Mouse (Mus musculus) myocyte (in vitro differentiated cells): ENCODE measurements at regions not wholly inside any gene's neighbourhood (a gene's known extent, or its start where the extent isn't known, plus 50 kb on each side); places are given as distances from the start of the nearest gene placed in this dataset.

Source experiments
- H3K27me3 ChIP-seq: one replicate; pipeline ENCODE4 v1.6.1; 2011; ENCODE audit not compliant: control insufficient read depth, insufficient read depth, insufficient read length
- H3K36me3 ChIP-seq: one replicate; pipeline ENCODE4 v1.6.1; 2011; ENCODE audit not compliant: control insufficient read depth, insufficient read depth
- H3K4me2 ChIP-seq: one replicate; pipeline ENCODE4 v1.6.1; 2011; ENCODE audit warnings: low read depth, control low read depth
- H3K4me3 ChIP-seq: one replicate; pipeline ENCODE4 v1.5.1; 2011; ENCODE audit warnings: mild to moderate bottlenecking, control low read depth, moderate library complexity
- H3K79me2 ChIP-seq: one replicate; pipeline ENCODE4 v1.6.1; 2011; ENCODE audit not compliant: control insufficient read depth, insufficient read depth
- H3ac ChIP-seq: one replicate; pipeline ENCODE4 v1.6.1; 2011; ENCODE audit not compliant: control insufficient read depth, insufficient read length
- CEBPB ChIP-seq: IDR thresholded peaks from 2 replicates; pipeline ENCODE4 v1.6.1; 2011; ENCODE audit warnings: mild to moderate bottlenecking, moderate library complexity; ENCODE audit not compliant: poor library complexity, insufficient read depth, severe bottlenecking
- E2F4 ChIP-seq: IDR thresholded peaks from one replicate; pipeline ENCODE4 v1.6.1; 2011; ENCODE audit warnings: mild to moderate bottlenecking, control low read depth, moderate library complexity; ENCODE audit not compliant: insufficient read depth
- MAX ChIP-seq: IDR thresholded peaks from one replicate; pipeline ENCODE4 v1.6.1; 2011; ENCODE audit warnings: low read depth, mild to moderate bottlenecking, control low read depth
- MYOD1 ChIP-seq, 3 experiments: IDR thresholded peaks; one replicate each; pipeline ENCODE4 v1.6.1; 2011; ENCODE audit warnings: control low read depth in 2 of 3, low read depth in 2 of 3, mild to moderate bottlenecking in 2 of 3, moderate library complexity in 1 of 3; ENCODE audit not compliant: insufficient read length in 2 of 3, control insufficient read depth in 1 of 3
- MYOG ChIP-seq, 3 experiments: IDR thresholded peaks; one replicate each; pipeline ENCODE4 v1.6.1; 2011; ENCODE audit warnings: control low read depth in 2 of 3, low read depth in 2 of 3, mild to moderate bottlenecking in 2 of 3; ENCODE audit not compliant: insufficient read length in 2 of 3, control insufficient read depth in 1 of 3, insufficient read depth in 1 of 3
- POLR2A ChIP-seq: IDR thresholded peaks from one replicate; pipeline ENCODE4 v1.6.1; 2011; ENCODE audit warnings: low read depth, mild to moderate bottlenecking, control low read depth, moderate library complexity; ENCODE audit not compliant: insufficient read length
- POLR2AphosphoS2 ChIP-seq: IDR thresholded peaks from one replicate; pipeline ENCODE4 v1.6.1; 2011; ENCODE audit warnings: low read depth, control low read depth; ENCODE audit not compliant: insufficient read length
- REST ChIP-seq: IDR thresholded peaks from one replicate; pipeline ENCODE4 v1.6.1; 2011; ENCODE audit warnings: mild to moderate bottlenecking, control low read depth, moderate library complexity; ENCODE audit not compliant: insufficient read depth, insufficient read length
- SRF ChIP-seq: IDR thresholded peaks from one replicate; pipeline ENCODE4 v1.6.1; 2011; ENCODE audit warnings: low read depth; ENCODE audit not compliant: control insufficient read depth, insufficient read length
- TCF12 ChIP-seq: IDR thresholded peaks from one replicate; pipeline ENCODE4 v1.6.1; 2011; ENCODE audit warnings: mild to moderate bottlenecking, control low read depth; ENCODE audit not compliant: poor library complexity, insufficient read depth, severe bottlenecking
- TCF3 ChIP-seq: IDR thresholded peaks from one replicate; pipeline ENCODE4 v1.6.1; 2011; ENCODE audit warnings: low read depth, control low read depth; ENCODE audit not compliant: insufficient read length
- USF1 ChIP-seq: IDR thresholded peaks from one replicate; pipeline ENCODE4 v1.6.1; 2011; ENCODE audit warnings: low read depth, mild to moderate bottlenecking, control low read depth, moderate library complexity

DNA sequence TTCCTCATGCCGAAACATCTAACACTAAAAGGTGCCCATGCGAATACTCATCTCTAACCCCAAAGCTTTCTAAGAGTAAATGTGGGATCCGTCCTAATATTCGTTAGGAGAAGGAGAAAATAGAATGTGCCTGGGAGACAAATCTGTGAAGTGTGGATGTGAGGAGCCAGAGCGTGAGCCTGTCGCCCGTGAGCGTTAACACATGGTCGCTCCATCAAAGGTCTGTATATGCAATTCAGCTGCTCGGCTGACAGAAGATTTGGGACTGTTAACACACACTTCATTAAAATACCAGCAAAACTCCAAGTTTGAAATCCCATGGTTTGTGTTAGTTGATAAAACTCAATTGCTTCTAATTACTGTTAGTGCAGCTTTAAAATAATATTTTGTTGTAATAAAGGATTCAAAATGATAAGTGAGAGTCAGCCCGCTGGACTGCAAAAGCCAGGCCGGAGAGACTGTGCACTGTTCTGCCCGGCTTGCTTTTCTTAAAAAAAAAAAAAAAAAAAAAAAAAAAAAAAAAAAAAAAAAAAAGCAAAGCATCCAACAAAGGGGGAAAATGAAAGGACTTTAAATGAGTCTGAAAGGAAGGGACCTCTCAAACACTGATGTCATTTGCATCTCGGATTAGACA, 227.0 kb downstream of the Nkx6-1 start:
- TF ChIP-seq CEBPB = no peak
- no peak for TF ChIP-seq POLR2A
- no peak for TF ChIP-seq USF1
- TF ChIP-seq MYOD1 (IDR thresholded peaks at IDR 0.05; ENCODE audit: control insufficient read depth in 1 of 3, insufficient read length in 2 of 3, low read depth in 2 of 3) = no peak
- TF ChIP-seq POLR2AphosphoS2 = no peak
- TF ChIP-seq TCF3 = no peak
- no peak for TF ChIP-seq MYOG (IDR thresholded peaks at IDR 0.05; ENCODE audit: control insufficient read depth in 1 of 3, insufficient read depth in 1 of 3, insufficient read length in 2 of 3, low read depth in 2 of 3)
- no peak for TF ChIP-seq SRF
- TF ChIP-seq MAX = no peak
- TF ChIP-seq REST = no peak
- TF ChIP-seq TCF12 = no peak
- TF ChIP-seq E2F4 = no peak
- H3ac ChIP-seq = no peak overlapping the region
- no peaks in the 10 kb centered on the region for H3K27me3 ChIP-seq
- H3K36me3 ChIP-seq = no peaks in the 10 kb centered on the region
- H3K4me3 ChIP-seq = no peak overlapping the region
- H3K4me2 ChIP-seq = peak overlapping the region; percentile 12
- H3K79me2 ChIP-seq = no peaks in the 10 kb centered on the region

DNA sequence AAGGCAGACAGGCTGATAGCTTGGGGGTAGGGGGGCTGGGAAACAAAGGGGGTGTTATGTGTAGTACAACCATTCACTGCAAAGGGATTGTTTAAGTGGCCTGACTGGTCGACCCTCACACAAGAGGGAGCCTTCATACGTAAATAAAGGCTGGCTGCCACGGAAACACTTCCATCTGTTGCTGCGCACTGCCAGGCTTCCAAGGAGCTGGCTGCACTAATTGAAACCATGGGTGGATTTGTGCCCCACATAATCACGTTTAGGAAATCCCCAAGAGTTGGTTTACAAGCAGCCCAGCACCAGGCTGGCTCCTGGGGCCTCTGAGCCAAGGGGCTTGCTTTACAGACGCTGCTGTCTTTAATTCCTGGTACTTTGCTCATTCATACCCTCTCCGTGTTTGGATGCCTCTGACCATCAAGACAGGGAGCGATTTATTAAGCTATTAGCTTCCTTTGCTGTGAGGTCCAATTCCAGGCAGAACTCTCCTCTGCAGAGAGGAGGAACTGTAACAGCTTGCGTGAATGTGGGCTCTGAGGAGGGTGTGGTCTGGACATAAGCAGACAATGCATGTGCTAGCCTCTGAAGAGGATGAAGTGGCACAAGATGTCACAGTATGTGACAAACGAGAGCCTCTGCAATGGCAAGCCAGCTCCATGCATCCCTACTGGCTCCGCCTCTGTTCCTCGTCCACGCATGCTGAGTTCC, 238.6 kb downstream of the Nkx6-1 start:
- no peak overlapping the region for H3K4me2 ChIP-seq
- no peaks in the 10 kb centered on the region for H3K27me3 ChIP-seq
- H3K36me3 ChIP-seq = no peaks in the 10 kb centered on the region
- H3K4me3 ChIP-seq = no peak overlapping the region
- H3K79me2 ChIP-seq = no peaks in the 10 kb centered on the region
- H3ac ChIP-seq = no peak overlapping the region
- TF ChIP-seq POLR2AphosphoS2 (no peak), MAX (no peak), MYOD1 (IDR thresholded peaks at IDR 0.05; ENCODE audit: control insufficient read depth in 1 of 3, insufficient read length in 2 of 3, low read depth in 2 of 3) (no peak), REST (no peak), E2F4 (no peak)

DNA sequence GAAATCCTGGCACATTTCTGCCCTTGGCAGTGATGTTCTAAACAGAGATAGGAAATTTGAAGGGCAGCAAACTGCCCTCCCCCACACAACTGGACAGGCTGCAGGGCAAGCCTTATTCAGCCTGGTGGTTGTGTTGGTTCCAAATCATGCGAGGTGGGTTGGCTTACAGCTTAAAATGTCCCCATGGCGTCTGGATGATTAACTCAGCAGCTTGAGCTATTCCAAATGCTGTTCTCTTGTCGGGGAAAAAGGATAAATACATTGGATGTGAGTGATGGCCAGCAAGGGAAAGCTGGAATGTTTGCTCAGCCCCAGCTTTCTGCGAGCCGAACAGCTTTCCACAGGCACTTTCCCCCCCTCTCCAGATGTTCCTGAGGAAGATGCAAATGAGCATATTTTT, 280.5 kb downstream of the Nkx6-1 start:
- Histone ChIP-seq H3K4me2 (no peak overlapping the region), H3K36me3 (no peaks in the 10 kb centered on the region), H3K79me2 (no peaks in the 10 kb centered on the region), H3ac (no peak overlapping the region), H3K27me3 (no peaks in the 10 kb centered on the region), H3K4me3 (no peak overlapping the region)
- TF ChIP-seq MAX = no peak

DNA sequence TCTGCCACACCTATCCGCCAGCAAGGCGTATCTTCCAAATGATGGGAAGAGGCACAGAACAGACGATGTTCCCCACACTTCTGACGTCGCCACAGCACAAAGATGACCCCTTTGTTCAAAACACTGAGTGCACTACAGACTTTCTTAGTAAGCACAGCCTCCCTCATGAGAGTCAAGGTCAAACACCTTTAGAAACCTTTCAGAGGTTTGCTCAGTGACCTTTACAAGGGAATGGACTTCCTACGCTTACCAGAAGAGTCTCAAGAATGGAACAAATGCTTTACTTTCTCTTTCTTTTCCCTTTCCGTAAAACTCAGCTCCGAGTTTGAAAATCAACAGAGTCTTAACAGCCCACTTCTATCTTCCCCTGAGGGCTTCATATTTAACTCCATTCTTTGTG, 283.4 kb downstream of the Nkx6-1 start:
- no peak overlapping the region for H3K4me3 ChIP-seq
- no peaks in the 10 kb centered on the region for H3K27me3 ChIP-seq
- H3K4me2 ChIP-seq = no peak overlapping the region
- H3ac ChIP-seq = no peak overlapping the region
- no peaks in the 10 kb centered on the region for H3K79me2 ChIP-seq
- TF ChIP-seq SRF = no peak
- TF ChIP-seq TCF12 = no peak
- TF ChIP-seq POLR2AphosphoS2 = no peak
- TF ChIP-seq USF1 = no peak
- no peak for TF ChIP-seq MYOD1 (IDR thresholded peaks at IDR 0.05; ENCODE audit: control insufficient read depth in 1 of 3, insufficient read length in 2 of 3, low read depth in 2 of 3)
- no peaks in the 10 kb centered on the region for H3K36me3 ChIP-seq

- Histone ChIP-seq H3K36me3 (no peaks in the 10 kb centered on the region), H3ac (no peak overlapping the region), H3K27me3 (no peaks in the 10 kb centered on the region), H3K4me3 (no peak overlapping the region), H3K4me2 (no peak overlapping the region), H3K79me2 (no peaks in the 10 kb centered on the region)
- TF ChIP-seq MAX (no peak), E2F4 (no peak), CEBPB (no peak), POLR2A (no peak), USF1 (no peak), MYOD1 (IDR thresholded peaks at IDR 0.05; ENCODE audit: control insufficient read depth in 1 of 3, insufficient read length in 2 of 3, low read depth in 2 of 3) (no peak), SRF (no peak), TCF3 (no peak), MYOG (IDR thresholded peaks at IDR 0.05; ENCODE audit: control insufficient read depth in 1 of 3, insufficient read depth in 1 of 3, insufficient read length in 2 of 3, low read depth in 2 of 3) (no peak), REST (no peak), TCF12 (no peak), POLR2AphosphoS2 (no peak)
These were observed 288.1 kb downstream of the Nkx6-1 start for GRCm38 (mm10) chr5:101376657-101377056.
